Mouse (Mus musculus): Measurements from ENCODE around the gene Tmem116. TPM values are rescaled to one million over a fixed set of nuclear protein-coding genes. Genes with fewer than 3 reads are reported as not detected.

Tmem116 gene
- total and polyA plus RNA-seq, 3 experiments, result 1.3 to 3.2 (median 2.3) TPM

GRCm38 (mm10) chr5:121569881-121570420 is 118.3 kb downstream of the Tmem116 start:
- Histone ChIP-seq H3K27ac (ENCODE audit: insufficient read depth, low read depth) (no peak overlapping the region), H3K36me3 (replicated peaks in 1 of 2; ENCODE audit: control insufficient read depth in 1 of 2, insufficient read depth in 1 of 2, low read length in 1 of 2) (peaks cover 17 to 82% of the 10 kb centered on the region in 2 experiments), H3K9ac (ENCODE audit: insufficient read depth, low read depth) (no peak overlapping the region), H3K4me2 (ENCODE audit: insufficient read depth, low read depth, poor library complexity, severe bottlenecking) (no peak overlapping the region), H3K9me3 (replicated peaks; ENCODE audit: low read length) (no peaks in the 10 kb centered on the region), H3K4me1 (ENCODE audit: control insufficient read depth in 1 of 2, insufficient read depth in 2 of 2) (peaks cover 0 to 9% of the 10 kb centered on the region in 2 experiments; a peak in 2 of 4 replicates), H3K4me3 (replicated peaks in 1 of 3; ENCODE audit: low read depth in 2 of 3, low read length in 2 of 3, poor library complexity in 1 of 3) (no peak overlapping the region), H3K27me3 (replicated peaks) (no peaks in the 10 kb centered on the region), H3K79me2 (replicated peaks; ENCODE audit: control insufficient read depth, extremely low read depth, insufficient read depth, poor library complexity, severe bottlenecking) (no peaks in the 10 kb centered on the region)
- no peak for TF ChIP-seq SMC3 (IDR thresholded peaks at IDR 0.05; ENCODE audit: low read depth, low read length)
- no peak for TF ChIP-seq GABPA (IDR thresholded peaks at IDR 0.05; ENCODE audit: insufficient replicate concordance, low read depth, low read length)
- TF ChIP-seq UBTF (IDR thresholded peaks at IDR 0.05; ENCODE audit: low read depth, low read length), result no peak
- TF ChIP-seq ETS1 (conservative IDR thresholded peaks at IDR 0.05; ENCODE audit: low read depth, low read length), result no peak
- in situ Hi-C loops (cut with MboI; ENCODE audit: low pct_ligation_motif_present, low pct_unique_long_range_greater_than_20kb, low sequenced_read_pairs) (loop anchor here (5.0 kb wide), 1 partner anchor 37 kb away; no protein-coding TSS in a partner anchor), dilution Hi-C loops (cut with MboI; ENCODE audit: extremely low pct_ligation_motif_present, extremely low pct_unique_long_range_greater_than_20kb, low sequenced_read_pairs) (no loop called here)
- no peak for DNase-seq (ENCODE audit: extremely low read depth)

- Histone ChIP-seq H3K36me3 (replicated peaks in 1 of 2; ENCODE audit: control insufficient read depth in 1 of 2, insufficient read depth in 1 of 2, low read length in 1 of 2) (peaks cover 17 to 90% of the 10 kb centered on the region in 2 experiments), H3K79me2 (replicated peaks; ENCODE audit: control insufficient read depth, extremely low read depth, insufficient read depth, poor library complexity, severe bottlenecking) (no peaks in the 10 kb centered on the region), H3K4me1 (ENCODE audit: control insufficient read depth in 1 of 2, insufficient read depth in 2 of 2) (peaks cover 0 to 6% of the 10 kb centered on the region in 2 experiments; a peak in 2 of 4 replicates), H3K9me3 (replicated peaks; ENCODE audit: low read length) (no peaks in the 10 kb centered on the region), H3K9ac (ENCODE audit: insufficient read depth, low read depth) (no peak overlapping the region), H3K4me2 (ENCODE audit: insufficient read depth, low read depth, poor library complexity, severe bottlenecking) (no peak overlapping the region), H3K4me3 (replicated peaks in 1 of 3; ENCODE audit: low read depth in 2 of 3, low read length in 2 of 3, poor library complexity in 1 of 3) (no peak overlapping the region), H3K27ac (ENCODE audit: insufficient read depth, low read depth) (no peak overlapping the region), H3K27me3 (replicated peaks) (no peaks in the 10 kb centered on the region)
- no peak for TF ChIP-seq RCOR1 (conservative IDR thresholded peaks at IDR 0.05; ENCODE audit: low read depth, low read length)
- TF ChIP-seq NRF1 (IDR thresholded peaks at IDR 0.05; ENCODE audit: low read depth, low read length), result no peak
- TF ChIP-seq MYC (IDR thresholded peaks at IDR 0.05; ENCODE audit: low read depth, low read length), result no peak
- no peak for TF ChIP-seq KAT2A (IDR thresholded peaks at IDR 0.05; ENCODE audit: insufficient replicate concordance, low read length)
- TF ChIP-seq TBP (conservative IDR thresholded peaks at IDR 0.05; ENCODE audit: low read depth, low read length), result no peak
- no peak for TF ChIP-seq E2F4 (IDR thresholded peaks at IDR 0.05; ENCODE audit: insufficient replicate concordance, low read depth, low read length)
- TF ChIP-seq CHD1 (IDR thresholded peaks at IDR 0.05; ENCODE audit: low read depth, low read length), result no peak
- TF ChIP-seq NELFE (IDR thresholded peaks at IDR 0.05; ENCODE audit: low read depth, low read length), result no peak
- TF ChIP-seq ZC3H11A (IDR thresholded peaks at IDR 0.05; ENCODE audit: low read depth, low read length), result no peak
- TF ChIP-seq CHD2 (IDR thresholded peaks at IDR 0.05; ENCODE audit: low read length), result no peak
- no peak for TF ChIP-seq IRF4 (IDR thresholded peaks at IDR 0.05; ENCODE audit: low read depth, low read length)
- TF ChIP-seq SMC3 (IDR thresholded peaks at IDR 0.05; ENCODE audit: low read depth, low read length), result no peak
- no peak for TF ChIP-seq MAFK (IDR thresholded peaks at IDR 0.05; ENCODE audit: insufficient replicate concordance, low read length)
- no peak for TF ChIP-seq RAD21 (IDR thresholded peaks at IDR 0.05; ENCODE audit: low read depth, low read length)
- TF ChIP-seq TCF12 (IDR thresholded peaks at IDR 0.05; ENCODE audit: low read depth, low read length), result no peak
- no peak for TF ChIP-seq MAZ (IDR thresholded peaks at IDR 0.05; ENCODE audit: low read depth, low read length)
- TF ChIP-seq EP300 (IDR thresholded peaks at IDR 0.05; ENCODE audit: low read length), result no peak
- no peak for TF ChIP-seq CTCF (conservative IDR thresholded peaks at IDR 0.05 in 1 of 2, IDR thresholded peaks at IDR 0.05 in 1 of 2; ENCODE audit: low read depth in 2 of 2, low read length in 2 of 2)
- no peak for DNase-seq (ENCODE audit: extremely low read depth)
- dilution Hi-C loops (cut with MboI; ENCODE audit: extremely low pct_ligation_motif_present, extremely low pct_unique_long_range_greater_than_20kb, low sequenced_read_pairs), result no loop called here
- in situ Hi-C loops (cut with MboI; ENCODE audit: low pct_ligation_motif_present, low pct_unique_long_range_greater_than_20kb, low sequenced_read_pairs), result no loop called here
These were observed 119.1 kb downstream of the Tmem116 start for GRCm38 (mm10) chr5:121570787-121571186.

Other genes starting within 250 kb of the Tmem116 start
- 2,694 and 2,801 TPM in 2 replicates for gene Rpl6, start 247.4 kb upstream of the Tmem116 start, total RNA-seq (2012; rRNA removed)
- gene Rpl6, start 247.4 kb upstream of the Tmem116 start, total RNA-seq (2014; rRNA removed), result 2,433 and 2,576 TPM in 2 replicates
- gene Rpl6, start 247.4 kb upstream of the Tmem116 start, polyA plus RNA-seq (2012; ENCODE audit: insufficient read length, low read depth), result 2,607 and 2,835 TPM in 2 replicates
- 6.8 and 7.8 TPM in 2 replicates for gene Hectd4, start 231.7 kb upstream of the Tmem116 start, total RNA-seq (2012; rRNA removed)
- 0.89 and 2.1 TPM in 2 replicates for gene Hectd4, start 231.7 kb upstream of the Tmem116 start, total RNA-seq (2014; rRNA removed)
- 4.3 and 6.0 TPM in 2 replicates for gene Hectd4, start 231.7 kb upstream of the Tmem116 start, polyA plus RNA-seq (2012; ENCODE audit: insufficient read length, low read depth)
- gene Trafd1, start 66.3 kb upstream of the Tmem116 start, total RNA-seq (2012; rRNA removed), result 41.8 and 42.3 TPM in 2 replicates
- gene Trafd1, start 66.3 kb upstream of the Tmem116 start, total RNA-seq (2014; rRNA removed), result 31.7 and 34.0 TPM in 2 replicates
- 52.8 and 52.9 TPM in 2 replicates for gene Trafd1, start 66.3 kb upstream of the Tmem116 start, polyA plus RNA-seq (2012; ENCODE audit: insufficient read length, low read depth)
- 41.3 and 44.1 TPM in 2 replicates for gene Naa25, start 54.0 kb upstream of the Tmem116 start, total RNA-seq (2012; rRNA removed)
- gene Naa25, start 54.0 kb upstream of the Tmem116 start, total RNA-seq (2014; rRNA removed), result 53.1 and 59.7 TPM in 2 replicates
- gene Naa25, start 54.0 kb upstream of the Tmem116 start, polyA plus RNA-seq (2012; ENCODE audit: insufficient read length, low read depth), result 60.3 and 66.0 TPM in 2 replicates
- 252 and 297 TPM in 2 replicates for gene Erp29, start 613 bp downstream of the Tmem116 start, total RNA-seq (2012; rRNA removed)
- gene Erp29, start 613 bp downstream of the Tmem116 start, total RNA-seq (2014; rRNA removed), result 204 and 243 TPM in 2 replicates
- 258 and 286 TPM in 2 replicates for gene Erp29, start 613 bp downstream of the Tmem116 start, polyA plus RNA-seq (2012; ENCODE audit: insufficient read length, low read depth)
- gene Adam1b, start 51.5 kb downstream of the Tmem116 start, total RNA-seq (2012; rRNA removed), result 0.04 TPM in 1 of 2 replicates, not detected in the other
- gene Adam1b, start 51.5 kb downstream of the Tmem116 start, total RNA-seq (2014; rRNA removed), result not detected in 2 replicates
- 0.08 TPM in 1 of 2 replicates, not detected in the other for gene Adam1b, start 51.5 kb downstream of the Tmem116 start, polyA plus RNA-seq (2012; ENCODE audit: insufficient read length, low read depth)
- gene Adam1a, start 93.6 kb downstream of the Tmem116 start, total RNA-seq (2012; rRNA removed), result 1.6 and 1.8 TPM in 2 replicates
- 1.2 and 2.2 TPM in 2 replicates for gene Adam1a, start 93.6 kb downstream of the Tmem116 start, total RNA-seq (2014; rRNA removed)
- 1.3 TPM in 2 replicates for gene Adam1a, start 93.6 kb downstream of the Tmem116 start, polyA plus RNA-seq (2012; ENCODE audit: insufficient read length, low read depth)
- 0.13 TPM in 1 of 2 replicates, not detected in the other for gene Gm42878, start 93.6 kb downstream of the Tmem116 start, total RNA-seq (2012; rRNA removed)
- 0.58 and 1.0 TPM in 2 replicates for gene Gm42878, start 93.6 kb downstream of the Tmem116 start, total RNA-seq (2014; rRNA removed)
- gene Gm42878, start 93.6 kb downstream of the Tmem116 start, polyA plus RNA-seq (2012; ENCODE audit: insufficient read length, low read depth), result not detected in 2 replicates
- gene Mapkapk5, start 94.0 kb downstream of the Tmem116 start, total RNA-seq (2012; rRNA removed), result 48.3 and 62.6 TPM in 2 replicates
- gene Mapkapk5, start 94.0 kb downstream of the Tmem116 start, total RNA-seq (2014; rRNA removed), result 84.8 and 106 TPM in 2 replicates
- 82.9 and 90.7 TPM in 2 replicates for gene Mapkapk5, start 94.0 kb downstream of the Tmem116 start, polyA plus RNA-seq (2012; ENCODE audit: insufficient read length, low read depth)
- gene Aldh2, start 141.9 kb downstream of the Tmem116 start, total RNA-seq (2012; rRNA removed), result 56.2 and 73.9 TPM in 2 replicates
- 58.9 and 66.0 TPM in 2 replicates for gene Aldh2, start 141.9 kb downstream of the Tmem116 start, total RNA-seq (2014; rRNA removed)
- gene Aldh2, start 141.9 kb downstream of the Tmem116 start, polyA plus RNA-seq (2012; ENCODE audit: insufficient read length, low read depth), result 139 and 143 TPM in 2 replicates
- gene Acad12, start 167.0 kb downstream of the Tmem116 start, total RNA-seq (2012; rRNA removed), result 2.9 and 4.1 TPM in 2 replicates
- 2.3 and 3.0 TPM in 2 replicates for gene Acad12, start 167.0 kb downstream of the Tmem116 start, total RNA-seq (2014; rRNA removed)
- gene Acad12, start 167.0 kb downstream of the Tmem116 start, polyA plus RNA-seq (2012; ENCODE audit: insufficient read length, low read depth), result 1.9 and 2.7 TPM in 2 replicates
- 2.2 and 4.2 TPM in 2 replicates for gene Acad10, start 208.6 kb downstream of the Tmem116 start, total RNA-seq (2012; rRNA removed)
- 2.4 and 2.7 TPM in 2 replicates for gene Acad10, start 208.6 kb downstream of the Tmem116 start, total RNA-seq (2014; rRNA removed)
- gene Acad10, start 208.6 kb downstream of the Tmem116 start, polyA plus RNA-seq (2012; ENCODE audit: insufficient read length, low read depth), result 2.1 and 2.7 TPM in 2 replicates
- gene Brap, start 208.7 kb downstream of the Tmem116 start, total RNA-seq (2012; rRNA removed), result 23.7 and 27.4 TPM in 2 replicates
- 29.0 and 33.3 TPM in 2 replicates for gene Brap, start 208.7 kb downstream of the Tmem116 start, total RNA-seq (2014; rRNA removed)
- gene Brap, start 208.7 kb downstream of the Tmem116 start, polyA plus RNA-seq (2012; ENCODE audit: insufficient read length, low read depth), result 28.0 and 29.8 TPM in 2 replicates

Data from CH12.LX (cell line).